Mouse (Mus musculus): ENCODE data around the gene C5ar1. TPM values are rescaled to one million over a fixed set of nuclear protein-coding genes. Genes with fewer than 3 reads are reported as not detected.
"Not testable (repeated sequence)": the region's sequence is repeated elsewhere in the genome, so short reads cannot be mapped to it uniquely, and the experiment has no call there.

Gene C5ar1
- polyA plus RNA-seq, 1 experiment from 2014 or later, result 2.0 TPM

DNA sequence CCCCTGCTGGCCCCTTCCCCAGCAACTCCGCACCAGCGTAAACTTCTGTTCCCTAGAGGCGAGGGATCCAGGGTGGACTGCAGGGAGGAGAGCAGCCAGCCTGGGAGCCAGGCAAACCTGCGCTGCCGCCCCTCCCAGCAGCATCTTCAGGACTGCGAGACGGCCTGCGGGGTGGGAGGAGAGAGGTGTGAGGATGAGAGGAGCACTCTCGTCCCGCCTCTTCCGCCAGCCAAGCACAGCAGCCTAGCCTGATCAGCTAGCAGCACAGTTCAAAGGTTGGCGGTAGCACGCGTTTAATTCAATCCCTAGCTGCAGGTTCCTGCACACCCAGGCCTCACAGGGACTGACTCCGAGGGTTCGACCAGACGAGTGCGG is 14.4 kb upstream of the C5ar1 start:
- peaks cover 24% of the 10 kb centered on the region for H3K4me1 ChIP-seq (replicated peaks)
- ATAC-seq (replicated peaks; ENCODE audit: insufficient number of reproducible peaks, insufficient read depth, low FRiP score, low read depth), result peak; percentile 63
- under 1% methylated on average over 18 of the region's 18 CpGs for WGBS
- H3K27ac ChIP-seq, result peak overlapping the region; percentile 90
- H3K9ac ChIP-seq, result peak overlapping the region; percentile 82
- H3K4me3 ChIP-seq, result peak overlapping the region; percentile 89
- H3K9me3 ChIP-seq (replicated peaks), result no peaks in the 10 kb centered on the region
- H3K36me3 ChIP-seq, result peaks cover 32% of the 10 kb centered on the region
- peak overlapping the region; percentile 100 for H3K4me2 ChIP-seq
- H3K27me3 ChIP-seq, result no peaks in the 10 kb centered on the region

DNA sequence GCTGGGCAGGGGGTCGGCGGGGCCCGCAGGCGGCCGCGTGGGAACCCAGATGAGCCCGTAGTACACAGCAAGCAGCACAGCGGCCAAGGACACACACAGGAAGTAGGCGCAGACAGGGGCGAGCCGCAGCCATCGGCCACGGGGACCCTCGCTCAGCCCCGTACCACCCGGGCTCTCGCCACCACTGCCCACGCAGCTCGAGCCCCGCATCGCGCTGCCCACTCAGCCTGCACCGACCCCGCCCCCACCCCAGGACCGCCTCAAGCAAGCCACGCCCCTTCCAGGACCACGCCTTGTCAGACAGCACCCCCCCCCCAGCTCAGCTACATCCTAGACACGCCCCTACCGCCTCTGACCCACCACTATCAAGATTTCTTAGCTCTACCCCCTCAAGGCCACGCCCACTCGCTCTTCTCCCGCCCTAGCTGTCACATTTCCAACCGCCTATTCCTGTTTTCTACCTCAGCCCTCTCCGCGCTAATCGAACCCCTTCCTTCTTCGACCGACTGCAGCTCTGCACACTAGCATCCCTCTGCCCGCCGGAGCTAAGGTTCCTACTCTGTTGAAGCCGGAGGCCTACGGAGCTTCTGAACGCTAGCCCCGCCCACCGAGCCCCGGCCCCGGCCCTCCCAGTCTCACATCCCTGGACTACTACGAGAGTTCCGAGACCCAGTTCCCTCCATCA is 13.9 kb upstream of the C5ar1 start, which contains the start of gene Inafm1:
TSS of gene Inafm1 (minus strand) at position 537 of the 685 bp plus-strand sequence.
- Histone ChIP-seq H3K4me3 (peak within 1 kb of the TSS; percentile 89), H3K9ac (peak within 1 kb of the TSS; percentile 82), H3K27ac (peak within 1 kb of the TSS; percentile 90), H3K9me3 (replicated peaks) (no peaks in the 10 kb centered on the region), H3K4me1 (replicated peaks) (peaks cover 24% of the 10 kb centered on the region), H3K36me3 (peaks cover 29% of the 10 kb centered on the region), H3K27me3 (no peaks in the 10 kb centered on the region), H3K4me2 (peak within 1 kb of the TSS; percentile 100)
- peak; percentile 87 for ATAC-seq (replicated peaks; ENCODE audit: insufficient number of reproducible peaks, insufficient read depth, low FRiP score, low read depth)
- 2% methylated on average over 47 of the region's 49 CpGs for WGBS

DNA sequence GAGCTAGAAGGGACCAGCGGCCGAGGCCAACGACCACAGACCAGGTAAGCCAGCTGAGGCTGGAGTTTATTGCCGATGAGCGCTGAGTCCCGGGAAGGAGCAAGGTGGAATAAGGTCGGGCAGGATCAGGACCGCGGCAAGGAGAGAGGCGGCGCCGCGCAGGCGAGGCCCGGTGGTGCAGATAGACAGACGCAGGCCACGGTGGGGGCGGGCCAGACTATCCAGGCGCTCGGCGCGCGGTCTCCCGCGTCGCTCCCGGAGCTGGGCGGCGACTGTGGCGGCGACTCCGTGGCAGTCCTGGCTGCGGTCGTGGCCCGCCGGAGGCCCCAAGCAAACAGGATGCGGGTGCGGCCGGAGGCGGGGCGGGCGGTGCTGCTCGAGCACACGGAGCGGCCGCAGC is 13.3 kb upstream of the C5ar1 start:
- H3K4me3 ChIP-seq, result peak overlapping the region; percentile 89
- no peaks in the 10 kb centered on the region for H3K9me3 ChIP-seq (replicated peaks)
- no peaks in the 10 kb centered on the region for H3K27me3 ChIP-seq
- H3K27ac ChIP-seq, result peak overlapping the region; percentile 90
- WGBS, result under 1% methylated on average over 46 of the region's 46 CpGs
- peak; percentile 77 for ATAC-seq (replicated peaks; ENCODE audit: insufficient number of reproducible peaks, insufficient read depth, low FRiP score, low read depth)
- H3K36me3 ChIP-seq, result peaks cover 24% of the 10 kb centered on the region
- peak overlapping the region; percentile 82 for H3K9ac ChIP-seq
- H3K4me1 ChIP-seq (replicated peaks), result peaks cover 24% of the 10 kb centered on the region
- peak overlapping the region; percentile 100 for H3K4me2 ChIP-seq

DNA sequence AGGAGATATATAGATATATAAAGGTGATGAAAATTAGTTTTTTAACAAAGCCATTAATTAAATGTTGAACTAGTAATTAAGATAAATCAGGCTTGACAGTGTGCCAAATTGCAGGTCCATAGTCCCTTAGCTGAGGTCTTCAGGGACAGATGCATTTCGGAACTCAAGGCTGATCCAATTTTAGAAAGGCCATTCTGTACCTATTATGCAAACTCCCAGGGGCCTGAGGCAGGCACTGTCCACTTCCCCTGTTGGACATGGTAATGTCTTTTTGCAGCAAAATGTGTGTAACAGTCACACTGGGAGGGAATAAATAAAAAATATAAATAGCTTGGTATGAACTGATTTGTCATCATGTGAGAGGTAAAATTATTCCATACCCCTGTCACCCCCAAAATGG is 11.8 kb upstream of the C5ar1 start:
- no peaks in the 10 kb centered on the region for H3K27me3 ChIP-seq
- ATAC-seq (replicated peaks; ENCODE audit: insufficient number of reproducible peaks, insufficient read depth, low FRiP score, low read depth), result no peak
- H3K27ac ChIP-seq, result no peak overlapping the region
- WGBS, result 60% methylated on average over 1 of the region's 1 CpGs
- no peak overlapping the region for H3K4me3 ChIP-seq
- H3K9me3 ChIP-seq (replicated peaks), result no peaks in the 10 kb centered on the region
- peaks cover 11% of the 10 kb centered on the region for H3K36me3 ChIP-seq
- H3K9ac ChIP-seq, result no peak overlapping the region
- peaks cover 24% of the 10 kb centered on the region for H3K4me1 ChIP-seq (replicated peaks)
- no peak overlapping the region for H3K4me2 ChIP-seq

DNA sequence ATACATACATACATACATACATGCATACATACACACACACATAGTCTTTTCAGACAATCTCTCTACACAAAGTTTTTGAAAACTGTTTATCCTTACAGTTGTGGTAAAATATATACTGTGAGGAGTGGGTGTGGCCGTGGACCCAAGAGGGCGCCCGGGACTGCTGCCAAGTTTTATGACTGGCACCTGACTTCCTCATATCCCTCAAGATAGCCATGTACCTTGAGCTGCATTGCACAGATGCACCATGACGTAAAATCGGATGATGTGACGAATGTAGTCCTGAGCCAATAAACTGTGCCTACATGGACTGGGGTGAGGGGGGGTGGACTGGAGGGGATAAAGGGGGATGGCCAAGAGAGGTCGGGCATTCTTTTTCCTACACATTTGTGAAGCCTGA is 7.3 kb upstream of the C5ar1 start:
- not testable (repeated sequence) for H3K9me3 ChIP-seq (replicated peaks); H3K27ac ChIP-seq; H3K4me3 ChIP-seq; H3K27me3 ChIP-seq; ATAC-seq (replicated peaks; ENCODE audit: insufficient number of reproducible peaks, insufficient read depth, low FRiP score, low read depth); H3K4me1 ChIP-seq (replicated peaks); H3K36me3 ChIP-seq; H3K9ac ChIP-seq; H3K4me2 ChIP-seq
- 75% methylated on average over 7 of the region's 7 CpGs for WGBS

DNA sequence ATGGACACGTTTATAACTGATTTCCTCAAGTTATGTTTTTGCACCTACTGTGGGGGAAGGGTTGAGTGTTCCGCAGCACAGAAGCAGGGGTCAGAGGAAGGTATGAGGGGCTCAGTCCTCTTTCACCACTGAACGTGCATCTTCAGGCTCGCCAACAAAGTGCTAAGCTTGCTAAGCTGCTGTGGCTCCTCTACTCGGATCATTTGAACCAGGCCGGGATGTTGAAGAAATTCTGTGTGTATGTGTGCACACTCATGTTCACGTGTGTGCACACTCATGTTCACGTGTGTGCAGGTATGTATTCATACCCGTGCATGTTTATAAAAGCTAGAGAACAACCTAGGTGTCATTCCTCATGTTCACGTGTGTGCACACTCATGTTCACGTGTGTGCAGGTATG is 6.5 kb upstream of the C5ar1 start:
- Histone ChIP-seq H3K4me2 (no peak overlapping the region), H3K4me1 (replicated peaks) (no peaks in the 10 kb centered on the region), H3K27ac (no peak overlapping the region), H3K4me3 (no peak overlapping the region), H3K9ac (no peak overlapping the region), H3K36me3 (no peaks in the 10 kb centered on the region), H3K27me3 (no peaks in the 10 kb centered on the region), H3K9me3 (replicated peaks) (no peaks in the 10 kb centered on the region)
- 83% methylated on average over 11 of the region's 11 CpGs for WGBS
- no peak for ATAC-seq (replicated peaks; ENCODE audit: insufficient number of reproducible peaks, insufficient read depth, low FRiP score, low read depth)

DNA sequence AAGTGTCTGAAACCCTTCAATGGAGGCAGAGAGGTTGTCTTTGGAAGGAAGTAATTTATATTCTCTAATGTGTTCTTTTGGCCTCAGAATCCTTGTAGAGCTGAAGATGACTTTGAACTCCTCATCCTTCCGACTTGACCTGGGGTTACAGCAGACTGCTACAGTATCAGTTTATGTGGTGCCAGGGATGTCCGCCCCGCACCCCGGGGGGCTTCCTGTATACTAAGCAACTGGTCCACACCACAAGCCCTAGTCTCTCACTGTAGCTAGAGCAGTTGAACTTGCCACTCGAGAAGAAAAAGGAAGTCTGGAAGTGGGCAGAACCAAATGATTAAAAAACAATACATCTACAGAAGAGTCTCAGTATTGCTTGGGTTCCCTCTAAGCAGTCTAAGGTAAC is 4.5 kb upstream of the C5ar1 start:
- Histone ChIP-seq H3K4me3 (no peak overlapping the region), H3K9ac (no peak overlapping the region), H3K36me3 (no peaks in the 10 kb centered on the region), H3K9me3 (replicated peaks) (no peaks in the 10 kb centered on the region), H3K4me2 (no peak overlapping the region), H3K27ac (no peak overlapping the region), H3K27me3 (no peaks in the 10 kb centered on the region), H3K4me1 (replicated peaks) (no peaks in the 10 kb centered on the region)
- ATAC-seq (replicated peaks; ENCODE audit: insufficient number of reproducible peaks, insufficient read depth, low FRiP score, low read depth), result no peak
- WGBS, result 67% methylated on average over 5 of the region's 5 CpGs

DNA sequence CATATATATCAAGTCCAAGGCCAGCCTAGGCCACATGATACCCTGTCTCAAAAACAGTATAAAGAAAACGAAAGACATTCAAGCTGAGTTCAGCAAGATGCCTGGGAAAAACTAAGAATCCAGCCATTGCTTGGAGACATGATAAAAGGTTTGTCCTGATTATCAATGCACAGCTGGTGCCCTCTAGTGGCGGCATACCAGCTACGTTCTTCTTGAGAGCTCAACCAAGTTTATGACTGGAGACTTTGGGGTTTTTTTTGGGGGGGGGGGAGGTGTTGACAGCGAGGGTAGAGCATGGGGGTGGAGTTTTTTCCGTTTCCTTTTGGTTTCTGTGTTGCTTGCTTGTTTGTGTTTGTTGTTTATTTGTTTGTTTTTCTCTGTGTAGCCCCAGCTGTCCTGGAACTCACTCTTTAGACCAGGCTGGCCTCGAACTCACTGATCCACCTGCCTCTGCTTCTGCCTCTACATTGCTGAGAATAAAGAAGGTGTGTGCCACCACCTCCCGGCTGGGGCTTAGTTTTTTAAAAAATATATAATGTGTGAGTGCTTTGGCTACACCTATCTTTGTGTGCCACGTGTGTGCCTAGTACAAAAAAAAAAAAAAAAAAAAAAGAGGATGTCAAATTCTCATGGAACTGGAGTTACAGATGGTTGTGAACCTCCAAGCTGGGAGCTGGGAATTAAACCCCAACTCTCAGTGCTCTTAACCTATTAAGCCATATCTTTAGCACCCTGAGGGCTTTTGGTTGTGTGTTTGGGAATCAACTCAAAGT is 3.9 kb upstream of the C5ar1 start:
- Histone ChIP-seq H3K4me1 (replicated peaks) (no peaks in the 10 kb centered on the region), H3K9me3 (replicated peaks) (no peaks in the 10 kb centered on the region), H3K4me3 (no peak overlapping the region), H3K4me2 (no peak overlapping the region), H3K27me3 (no peaks in the 10 kb centered on the region), H3K27ac (no peak overlapping the region), H3K36me3 (no peaks in the 10 kb centered on the region), H3K9ac (no peak overlapping the region)
- WGBS, result 29% methylated on average over 8 of the region's 8 CpGs
- ATAC-seq (replicated peaks; ENCODE audit: insufficient number of reproducible peaks, insufficient read depth, low FRiP score, low read depth), result no peak

DNA sequence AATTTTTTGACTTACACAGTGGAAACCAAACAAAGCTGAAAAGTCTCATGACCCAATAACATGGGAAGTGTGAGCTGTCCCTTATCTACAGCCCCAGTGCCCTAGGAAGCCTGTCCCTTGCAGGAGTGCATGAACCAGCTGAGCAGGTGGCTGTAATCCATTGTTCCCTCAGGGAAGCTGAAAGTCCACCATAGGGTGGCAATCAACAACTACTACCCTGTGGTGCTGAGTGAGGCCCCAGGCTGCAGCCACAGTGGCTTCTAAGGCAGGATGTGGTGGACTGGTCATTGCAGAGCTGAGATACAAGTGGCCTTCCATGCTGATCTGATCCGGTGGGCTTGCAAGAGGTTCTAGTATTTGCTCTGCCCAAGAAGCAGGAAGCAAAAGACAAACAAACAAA is 1.8 kb upstream of the C5ar1 start:
- H3K9me3 ChIP-seq (replicated peaks), result no peaks in the 10 kb centered on the region
- no peak for ATAC-seq (replicated peaks; ENCODE audit: insufficient number of reproducible peaks, insufficient read depth, low FRiP score, low read depth)
- no peak overlapping the region for H3K4me2 ChIP-seq
- no peak overlapping the region for H3K27ac ChIP-seq
- no peaks in the 10 kb centered on the region for H3K36me3 ChIP-seq
- H3K27me3 ChIP-seq, result no peaks in the 10 kb centered on the region
- no peaks in the 10 kb centered on the region for H3K4me1 ChIP-seq (replicated peaks)
- H3K4me3 ChIP-seq, result no peak overlapping the region
- WGBS, result 50% methylated on average over 1 of the region's 1 CpGs
- H3K9ac ChIP-seq, result no peak overlapping the region

DNA sequence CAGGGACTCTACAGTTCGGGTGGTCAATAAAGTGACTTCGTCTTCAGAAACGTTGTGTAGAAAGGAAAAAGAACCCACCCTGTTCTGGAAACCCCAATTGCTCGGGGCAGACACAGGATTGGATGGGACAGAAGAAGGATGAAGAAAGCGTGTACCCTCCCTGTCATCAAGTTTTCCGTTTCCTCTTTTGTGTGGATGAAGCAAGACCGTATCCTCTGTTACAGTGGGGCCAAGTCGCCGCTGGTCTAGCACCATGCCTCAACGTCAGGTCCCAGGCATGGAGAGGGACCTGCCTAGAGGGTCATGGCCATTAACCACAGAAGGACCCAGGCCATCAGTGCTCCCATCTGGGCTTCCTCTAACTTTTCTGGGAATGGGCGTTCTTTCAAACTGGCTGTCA is 1.5 kb downstream of the C5ar1 start:
- no peak overlapping the region for H3K27ac ChIP-seq
- no peaks in the 10 kb centered on the region for H3K9me3 ChIP-seq (replicated peaks)
- ATAC-seq (replicated peaks; ENCODE audit: insufficient number of reproducible peaks, insufficient read depth, low FRiP score, low read depth), result no peak
- no peaks in the 10 kb centered on the region for H3K36me3 ChIP-seq
- no peak overlapping the region for H3K4me2 ChIP-seq
- H3K27me3 ChIP-seq, result no peaks in the 10 kb centered on the region
- H3K9ac ChIP-seq, result no peak overlapping the region
- no peak overlapping the region for H3K4me3 ChIP-seq
- no peaks in the 10 kb centered on the region for H3K4me1 ChIP-seq (replicated peaks)
- WGBS, result 77% methylated on average over 11 of the region's 11 CpGs

DNA sequence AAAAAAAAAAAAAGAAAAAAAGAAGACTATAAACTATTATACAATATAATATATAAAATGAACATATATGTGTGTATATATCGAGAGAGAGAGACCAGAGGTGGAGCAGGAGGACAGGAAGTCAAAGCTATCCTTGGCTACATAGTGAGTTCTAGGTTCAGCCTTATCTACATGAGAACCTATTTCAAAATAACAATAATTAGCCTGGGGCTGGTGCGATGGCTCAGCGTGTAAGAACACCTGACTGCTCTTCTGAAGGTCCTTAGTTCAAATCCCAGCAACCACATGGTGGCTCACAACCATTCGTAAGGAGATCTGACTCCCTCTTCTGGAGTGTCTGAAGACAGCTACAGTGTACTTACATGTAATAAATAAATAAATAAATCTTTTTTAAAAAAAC is 3.4 kb downstream of the C5ar1 start:
- H3K4me3 ChIP-seq; ATAC-seq (replicated peaks; ENCODE audit: insufficient number of reproducible peaks, insufficient read depth, low FRiP score, low read depth); H3K27ac ChIP-seq; H3K36me3 ChIP-seq; H3K4me1 ChIP-seq (replicated peaks); H3K4me2 ChIP-seq; H3K9ac ChIP-seq; H3K9me3 ChIP-seq (replicated peaks); H3K27me3 ChIP-seq: not testable (repeated sequence)
- 75% methylated on average over 4 of the region's 4 CpGs for WGBS

DNA sequence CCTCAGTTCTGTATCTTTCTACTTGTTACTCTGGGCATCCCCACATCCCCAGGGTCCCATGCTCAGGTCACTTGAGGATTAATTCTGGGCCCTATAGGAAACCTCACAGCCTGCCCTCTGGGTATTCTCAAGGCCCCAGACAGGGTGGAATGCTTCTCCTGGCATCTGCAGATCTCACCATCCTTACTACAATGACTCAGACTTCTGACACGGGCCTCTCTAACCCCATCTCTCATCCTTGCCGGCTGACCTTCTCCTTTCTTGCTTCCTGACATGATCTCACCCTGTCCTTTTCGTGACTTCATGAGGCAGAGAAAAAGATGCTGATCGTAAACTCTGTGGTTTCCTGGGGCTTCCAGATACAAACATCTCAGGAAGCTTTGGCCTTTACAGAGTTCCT is 5.1 kb downstream of the C5ar1 start:
- WGBS, result 31% methylated on average over 4 of the region's 4 CpGs
- Histone ChIP-seq H3K9me3 (replicated peaks) (no peaks in the 10 kb centered on the region), H3K4me2 (no peak overlapping the region), H3K4me3 (no peak overlapping the region), H3K9ac (no peak overlapping the region), H3K4me1 (replicated peaks) (no peaks in the 10 kb centered on the region), H3K27ac (no peak overlapping the region), H3K36me3 (no peaks in the 10 kb centered on the region), H3K27me3 (no peaks in the 10 kb centered on the region)
- ATAC-seq (replicated peaks; ENCODE audit: insufficient number of reproducible peaks, insufficient read depth, low FRiP score, low read depth), result no peak

Measured in heart, embryonic 15.5 days (tissue).